In genomic region chr14:14703346-14703871, GRCm38 (mm10) we compare ENCODE assay signal across 8 mouse cellular contexts. TPM values are rescaled to one million over a fixed set of nuclear protein-coding genes. Genes with fewer than 3 reads are reported as not detected.
DNase-seq lines count a peak whose midpoint lies in the region; ATAC-seq lines count a peak whose summit lies in the region.

No protein-coding gene starts in this region.

- peak overlapping the region; percentile 67 for H3K4me2 ChIP-seq in intestine, embryonic 14.5 days (ENCODE audit: low read length)
- peak overlapping the region; percentile 53 for H3K4me2 ChIP-seq in stomach, embryonic 14.5 days (replicated peaks; ENCODE audit: low read depth, low read length)

- peak overlapping the region; percentile 96 for H3K27ac ChIP-seq in intestine, embryonic 14.5 days (ENCODE audit: low read depth)
- peak overlapping the region; percentile 99 for H3K27ac ChIP-seq in limb, embryonic 10.5 days
- peak overlapping the region; percentile 99 for H3K27ac ChIP-seq in midbrain, embryonic 10.5 days (replicated peaks)
- peak overlapping the region; percentile 98 for H3K27ac ChIP-seq in stomach, embryonic 14.5 days (ENCODE audit: low read length)

- no peaks in the 10 kb centered on the region for H3K9me3 ChIP-seq in intestine, embryonic 14.5 days (ENCODE audit: control insufficient read depth, low read length)
- H3K9me3 ChIP-seq in limb, embryonic 10.5 days (replicated peaks): no peaks in the 10 kb centered on the region
- H3K9me3 ChIP-seq in midbrain, embryonic 10.5 days (replicated peaks): no peaks in the 10 kb centered on the region
- no peaks in the 10 kb centered on the region for H3K9me3 ChIP-seq in stomach, embryonic 14.5 days (ENCODE audit: control insufficient read depth, low read depth, low read length)

- peak overlapping the region; percentile 87 for H3K4me3 ChIP-seq in intestine, embryonic 14.5 days (ENCODE audit: low read depth, low read length)
- peak overlapping the region; percentile 90 for H3K4me3 ChIP-seq in limb, embryonic 10.5 days
- H3K4me3 ChIP-seq in midbrain, embryonic 10.5 days: peak overlapping the region; percentile 88
- peak overlapping the region; percentile 84 for H3K4me3 ChIP-seq in stomach, embryonic 14.5 days (ENCODE audit: low read depth, low read length)

- peaks cover 11% of the 10 kb centered on the region for H3K4me1 ChIP-seq in intestine, embryonic 14.5 days (replicated peaks; ENCODE audit: control insufficient read depth, insufficient read depth, low read length)
- peaks cover 11% of the 10 kb centered on the region for H3K4me1 ChIP-seq in limb, embryonic 10.5 days
- H3K4me1 ChIP-seq in midbrain, embryonic 10.5 days: peaks cover 27% of the 10 kb centered on the region
- H3K4me1 ChIP-seq in stomach, embryonic 14.5 days (ENCODE audit: control insufficient read depth, insufficient read depth, low read length): peaks cover 7% of the 10 kb centered on the region; the same call in 1 of the 2 replicates

- H3K27me3 ChIP-seq in intestine, embryonic 14.5 days (replicated peaks; ENCODE audit: control insufficient read depth, insufficient read depth, low read length): no peaks in the 10 kb centered on the region
- H3K27me3 ChIP-seq in limb, embryonic 10.5 days (ENCODE audit: low read depth, poor library complexity, severe bottlenecking): no peaks in the 10 kb centered on the region
- no peaks in the 10 kb centered on the region for H3K27me3 ChIP-seq in midbrain, embryonic 10.5 days (ENCODE audit: low read depth, poor library complexity, severe bottlenecking)
- H3K27me3 ChIP-seq in stomach, embryonic 14.5 days (ENCODE audit: control insufficient read depth, insufficient read depth, low read length): no peaks in the 10 kb centered on the region

- peak; percentile 67 for ATAC-seq in intestine, embryonic 14.5 days (replicated peaks; ENCODE audit: low FRiP score, low TSS enrichment, low read depth)
- peak; percentile 34 for ATAC-seq in stomach, embryonic 14.5 days (ENCODE audit: insufficient number of reproducible peaks, insufficient read depth, low FRiP score, low read depth)

- H3K9ac ChIP-seq in intestine, embryonic 14.5 days (ENCODE audit: low read length): peak overlapping the region; percentile 97
- H3K9ac ChIP-seq in stomach, embryonic 14.5 days (replicated peaks; ENCODE audit: low read depth, low read length): peak overlapping the region; percentile 93

- peak; percentile 16 for DNase-seq in retina, adult 2 months (ENCODE audit: low read depth, low spot score)
- DNase-seq in retina, postnatal 1 day: no peak
- peak; percentile 74 to 75 for DNase-seq in cerebellum, postnatal 25 days
- DNase-seq in frontal cortex, postnatal 36 days (ENCODE audit: low spot score in 2 of 2): peak; percentile 44 to 49
- peak; percentile 86 for DNase-seq in intestine, embryonic 14.5 days (ENCODE audit: low spot score)
- DNase-seq in limb, embryonic 10.5 days (ENCODE audit: low spot score): peak; percentile 81
- DNase-seq in midbrain, embryonic 10.5 days (ENCODE audit: low spot score): peak; percentile 78

- no peaks in the 10 kb centered on the region for H3K36me3 ChIP-seq in intestine, embryonic 14.5 days (ENCODE audit: control insufficient read depth, insufficient read depth, low read length)
- peaks cover 29% of the 10 kb centered on the region for H3K36me3 ChIP-seq in limb, embryonic 10.5 days
- peaks cover 24% of the 10 kb centered on the region for H3K36me3 ChIP-seq in midbrain, embryonic 10.5 days
- H3K36me3 ChIP-seq in stomach, embryonic 14.5 days (ENCODE audit: control insufficient read depth, insufficient read depth, low read length): no peaks in the 10 kb centered on the region

- under 1% methylated on average over 60 of the region's 60 CpGs for WGBS in intestine, embryonic 14.5 days
- WGBS in limb, embryonic 10.5 days: under 1% methylated on average over 51 of the region's 60 CpGs
- 0% methylated on average over 60 of the region's 60 CpGs for WGBS in midbrain, embryonic 10.5 days
- under 1% methylated on average over 25 of the region's 60 CpGs for WGBS in stomach, embryonic 14.5 days

RNA-seq across cellular contexts. Expression of gene Slc4a7, which starts 1.3 kb away (rescaled TPM):
- 18.6 and 19.3 TPM in 2 replicates for polyA plus RNA-seq in intestine, embryonic 14.5 days (2014; fragmentation: Nextera tagmentation; extraction: Ambion mirVana)
- polyA plus RNA-seq in limb, embryonic 10.5 days (2016; fragmentation: Nextera tagmentation; extraction: Ambion mirVana): 30.6 and 31.7 TPM in 2 replicates
- polyA plus RNA-seq in midbrain, embryonic 10.5 days (2016; fragmentation: Nextera tagmentation; extraction: Ambion mirVana): 32.1 and 36.7 TPM in 2 replicates
- 22.8 and 24.0 TPM in 2 replicates for polyA plus RNA-seq in stomach, embryonic 14.5 days (2014; fragmentation: Nextera tagmentation; extraction: Ambion mirVana)
